Mouse (Mus musculus): Measurements from ENCODE around the gene Dntt.

Gene Dntt

DNA sequence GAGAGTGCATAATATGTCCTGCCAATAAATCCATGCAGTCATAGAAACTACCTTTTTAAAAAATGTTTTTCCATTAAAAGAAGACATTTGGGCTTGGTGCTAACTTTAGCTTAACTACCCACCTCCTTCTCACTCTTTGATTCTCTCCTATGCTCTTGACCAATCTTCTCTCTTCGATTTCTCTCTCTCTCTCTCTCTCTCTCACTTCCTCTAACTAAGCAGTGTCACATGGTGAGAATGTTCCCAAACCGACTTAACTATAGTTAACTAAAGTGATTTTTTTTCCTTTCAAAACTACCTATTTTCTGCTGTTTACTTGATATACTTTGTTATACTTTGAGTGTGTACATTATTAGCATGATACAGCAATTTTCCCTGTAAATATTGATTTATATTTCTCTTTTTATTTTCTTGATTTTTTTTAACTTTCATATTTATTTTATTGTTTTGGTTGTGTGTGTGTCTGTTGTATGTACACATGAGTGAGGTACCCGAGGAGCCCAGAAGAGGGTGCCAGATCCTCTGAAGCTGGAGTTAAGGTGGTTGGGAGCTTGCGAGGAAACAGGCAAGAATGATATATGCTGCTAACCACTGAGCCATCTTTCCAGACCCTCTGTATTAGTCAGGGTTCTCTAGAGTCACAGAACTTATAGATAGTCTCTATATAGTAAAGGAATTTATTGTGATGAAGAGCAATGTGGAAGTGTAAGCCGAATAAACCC, 20.2 kb upstream of the Dntt start:
- in situ Hi-C loops (cut with MboI, MseI) = loop anchor here (5.0 kb wide), 1 partner anchor 257 kb away; no protein-coding TSS in a partner anchor

DNA sequence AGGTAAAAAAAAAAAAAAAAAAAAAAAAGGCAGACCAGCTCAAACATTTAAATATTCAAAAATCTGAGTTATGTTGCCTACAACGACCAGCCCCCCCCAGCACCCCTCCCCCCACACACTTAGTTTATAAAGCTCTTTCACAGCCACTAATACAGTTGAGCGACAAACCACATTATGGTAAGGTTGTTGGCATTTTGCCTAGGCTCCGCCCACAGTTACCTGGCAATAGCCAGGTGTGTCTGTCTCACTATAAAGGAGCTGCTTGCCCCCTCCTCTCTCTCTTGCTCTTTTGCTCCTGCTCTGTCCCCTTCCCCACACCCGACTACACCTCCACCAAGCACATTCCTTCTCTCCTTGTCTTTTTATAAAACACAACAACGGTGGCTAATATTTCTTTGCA, 17.4 kb upstream of the Dntt start:
- in situ Hi-C loops (cut with MboI, MseI) = no loop called here

DNA sequence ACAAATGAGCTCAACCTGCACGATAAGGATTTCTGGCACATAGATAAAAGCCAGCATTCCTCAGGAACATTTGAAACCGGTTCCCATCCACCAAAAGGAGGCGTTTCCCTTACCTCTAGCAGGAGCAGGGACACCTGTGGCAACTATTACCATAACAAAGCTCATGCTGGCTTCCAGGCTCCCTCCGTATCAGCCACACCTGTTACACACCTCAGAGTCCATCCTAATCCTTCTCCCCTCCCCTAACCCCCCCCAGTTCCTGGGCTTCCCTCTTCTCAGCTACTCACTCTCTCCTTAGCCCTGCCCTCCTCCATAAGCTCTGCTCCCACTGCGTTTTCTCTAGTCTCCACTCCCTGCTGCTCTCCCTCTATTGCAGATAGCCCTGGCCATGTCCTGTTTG, 15.5 kb upstream of the Dntt start:
- in situ Hi-C loops (cut with MboI, MseI) = no loop called here

DNA sequence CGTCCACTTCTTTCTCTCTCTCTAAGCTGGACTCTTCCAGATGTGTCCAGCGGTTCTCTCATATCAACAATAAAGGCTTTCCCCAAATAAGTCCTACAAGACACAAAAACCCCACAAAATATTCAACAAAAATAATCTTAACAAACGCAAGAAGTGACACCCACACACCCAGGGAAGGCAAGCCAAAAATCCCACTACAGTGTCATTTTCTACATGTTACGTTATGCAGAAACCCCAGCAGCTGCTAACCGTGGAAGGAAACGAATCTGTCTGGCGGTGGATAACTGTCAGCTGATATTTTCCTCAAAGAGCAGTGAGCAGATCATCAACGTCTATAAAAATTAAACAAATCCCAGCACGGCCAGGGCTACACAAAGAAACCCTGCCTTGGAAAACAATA, 15.1 kb upstream of the Dntt start:
- in situ Hi-C loops (cut with MboI, MseI) = no loop called here

DNA sequence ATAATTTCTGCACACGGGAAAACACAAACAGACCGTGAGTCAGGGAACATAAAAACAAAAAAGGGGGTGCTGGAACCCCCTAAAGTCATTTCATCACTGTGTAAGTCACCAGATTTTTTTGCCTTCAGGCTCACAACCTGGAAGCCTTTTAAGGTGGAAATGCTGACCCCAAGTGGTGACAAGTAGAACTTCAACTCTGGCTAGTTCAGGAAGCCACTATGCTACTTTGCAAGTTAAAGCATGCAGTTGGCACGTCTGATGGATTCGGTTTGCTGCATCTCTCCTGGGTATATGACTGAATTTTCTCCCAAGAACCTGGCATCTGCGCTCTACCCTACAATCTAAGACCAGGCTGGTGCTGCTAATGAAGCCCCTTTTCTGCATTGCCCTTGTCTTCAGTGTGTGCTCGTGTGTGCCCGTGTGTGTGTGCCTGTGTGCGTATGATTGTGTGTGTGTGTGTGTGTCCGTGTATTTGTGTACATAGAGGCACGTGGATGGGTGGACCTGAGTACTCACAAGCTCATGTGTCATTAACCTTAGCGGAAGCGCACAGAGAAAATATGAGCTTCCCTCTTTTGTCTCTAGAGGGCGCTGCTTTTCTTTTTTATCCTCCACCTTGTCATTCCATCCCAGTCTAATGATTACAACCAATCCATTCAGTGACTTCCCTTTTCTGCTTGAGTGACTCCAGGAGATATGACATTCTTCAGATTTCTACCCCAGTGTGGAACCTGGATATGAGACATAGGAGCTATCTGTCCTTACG, 12.9 kb upstream of the Dntt start:
- in situ Hi-C loops (cut with MboI, MseI) = no loop called here

DNA sequence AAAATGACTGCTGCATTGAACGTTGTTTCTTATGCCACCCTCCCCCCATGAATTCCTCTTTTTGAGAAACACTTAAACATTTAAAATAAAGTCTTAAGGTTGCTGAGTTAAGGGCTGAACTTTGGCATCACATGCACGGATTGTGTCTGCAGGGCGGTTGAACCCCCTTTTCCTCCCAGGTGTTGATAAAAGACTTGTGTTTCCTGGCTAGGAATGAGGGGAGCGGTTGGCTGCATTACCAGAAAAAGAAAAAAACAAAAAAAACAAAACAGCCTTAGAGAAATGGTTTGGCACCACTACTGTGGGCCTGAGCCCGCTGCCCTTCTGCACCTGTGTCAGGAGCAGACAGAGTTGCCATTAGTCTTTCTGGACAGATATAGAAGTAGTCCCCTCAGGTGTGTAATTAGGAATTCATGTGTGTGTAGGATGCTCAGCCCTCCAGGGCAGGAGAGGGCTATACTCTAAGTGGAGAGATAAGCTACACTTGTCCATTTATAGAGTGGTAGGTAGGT, 9.9 kb upstream of the Dntt start:
- in situ Hi-C loops (cut with MboI, MseI) = no loop called here

DNA sequence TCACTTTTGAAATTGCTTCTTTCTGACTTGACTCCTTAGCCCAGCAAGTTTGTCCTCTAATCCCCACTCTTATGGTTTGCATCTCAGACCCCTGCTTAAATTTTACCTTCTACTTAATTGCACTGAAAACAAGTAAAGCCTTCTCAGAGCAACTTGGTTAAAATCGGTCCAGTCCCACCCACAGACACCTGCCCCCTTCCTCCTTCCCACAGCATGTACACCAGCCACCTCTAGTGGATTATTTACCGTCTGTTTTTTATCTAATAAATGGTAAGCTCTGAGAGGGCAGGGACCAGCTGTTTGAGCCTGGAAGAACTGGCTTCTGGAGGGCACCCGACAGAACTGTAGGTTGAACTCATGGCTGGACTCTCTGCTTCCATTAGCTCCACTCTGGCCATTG, 8.5 kb upstream of the Dntt start:
- in situ Hi-C loops (cut with MboI, MseI) = no loop called here

DNA sequence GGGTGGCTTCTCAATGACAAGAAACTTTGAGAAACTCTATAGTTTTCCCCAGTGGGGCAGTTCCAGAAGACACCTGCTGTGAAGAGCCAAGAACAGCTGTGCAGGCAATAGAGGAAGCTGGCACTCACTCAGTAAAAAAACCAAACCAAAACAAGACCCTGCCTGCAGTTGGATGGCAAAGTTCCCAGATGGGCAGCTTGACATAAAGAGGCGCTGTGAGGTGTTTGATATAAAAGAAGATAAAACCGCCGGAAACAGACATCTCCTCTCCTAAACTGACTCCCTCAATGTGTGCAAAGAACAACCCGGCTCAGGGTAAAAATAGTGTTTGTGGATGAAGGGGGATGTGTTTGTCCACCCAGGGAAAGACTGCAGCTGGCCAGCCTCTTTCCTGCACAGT, 6.8 kb upstream of the Dntt start:
- in situ Hi-C loops (cut with MboI, MseI) = no loop called here

DNA sequence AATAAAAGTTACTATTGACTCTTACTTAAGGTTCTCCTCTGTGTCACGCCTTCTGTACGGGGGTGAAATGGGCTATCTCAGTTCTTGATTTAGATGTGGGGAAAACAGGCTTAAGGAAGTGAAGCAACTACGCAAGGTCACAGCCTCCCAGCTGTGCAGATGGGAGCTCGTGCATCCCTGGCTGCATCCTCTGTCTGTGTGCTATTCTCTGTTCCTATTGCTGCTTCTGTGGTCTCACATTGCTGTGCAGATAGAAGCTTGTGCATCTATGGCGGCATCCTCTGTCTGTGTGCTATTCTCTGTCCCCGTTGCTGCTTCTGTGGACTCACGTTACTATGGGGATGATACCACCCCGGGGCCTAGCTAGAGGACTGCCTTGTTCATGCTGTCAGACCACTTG, 2.5 kb upstream of the Dntt start:
- in situ Hi-C loops (cut with MboI, MseI) = no loop called here

DNA sequence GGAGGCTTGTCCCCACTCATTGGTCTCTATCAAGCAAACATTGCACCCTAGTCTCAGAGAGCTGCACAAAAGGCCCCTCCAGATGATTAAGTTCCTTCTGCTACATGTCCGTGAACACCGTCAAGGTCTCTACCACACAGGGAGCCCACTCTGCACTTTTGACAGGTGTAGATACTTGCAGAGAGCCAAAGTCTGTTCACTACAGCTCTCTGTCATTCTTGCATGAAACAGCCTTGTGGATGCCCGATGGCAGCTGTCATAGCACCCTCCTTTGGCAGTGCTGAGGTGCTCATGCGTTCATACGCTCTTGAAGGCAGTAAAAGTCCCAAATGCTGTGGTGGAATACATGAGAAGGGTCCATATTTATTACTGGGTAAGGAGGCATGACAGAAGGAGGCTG, 2.1 kb upstream of the Dntt start:
- in situ Hi-C loops (cut with MboI, MseI) = no loop called here

DNA sequence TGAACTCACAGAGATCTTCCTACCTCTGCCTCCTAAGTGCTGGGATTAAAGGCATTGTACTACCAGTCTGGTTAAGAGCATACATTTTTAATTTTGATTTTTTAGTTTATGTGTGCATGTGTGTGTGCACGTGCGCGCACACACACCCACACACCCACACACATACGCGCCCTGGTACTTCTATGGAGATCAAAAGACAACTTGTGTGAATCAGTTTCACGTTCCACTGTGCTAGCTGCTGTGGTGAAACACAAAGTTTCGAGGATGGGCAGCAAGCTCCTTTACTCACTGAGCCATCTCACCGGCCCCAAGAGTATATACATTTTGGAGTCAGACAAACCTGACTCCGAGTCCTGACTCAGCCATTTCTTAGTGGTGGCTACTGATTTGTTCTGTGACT, 1.5 kb upstream of the Dntt start:
- in situ Hi-C loops (cut with MboI, MseI) = no loop called here

DNA sequence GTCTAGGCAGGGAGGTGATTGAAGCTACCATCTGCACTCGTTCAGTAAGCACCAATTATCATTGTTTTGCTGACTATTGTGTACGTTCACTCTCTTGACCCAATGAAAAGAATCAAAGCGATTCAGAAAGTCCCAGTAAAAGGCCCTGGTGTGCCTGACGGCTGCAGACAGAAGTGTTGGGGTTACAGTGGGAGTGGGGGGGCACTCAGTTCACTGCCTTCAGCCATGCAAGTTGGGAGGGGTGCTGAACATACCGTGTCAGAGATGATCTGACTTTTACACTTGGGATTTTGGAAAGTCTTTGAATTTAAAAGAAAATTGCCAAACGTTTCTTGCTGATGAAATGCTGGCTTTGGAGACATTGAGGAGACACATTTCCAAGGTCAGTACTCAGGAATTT, 1.1 kb downstream of the Dntt start:
- in situ Hi-C loops (cut with MboI, MseI) = no loop called here

DNA sequence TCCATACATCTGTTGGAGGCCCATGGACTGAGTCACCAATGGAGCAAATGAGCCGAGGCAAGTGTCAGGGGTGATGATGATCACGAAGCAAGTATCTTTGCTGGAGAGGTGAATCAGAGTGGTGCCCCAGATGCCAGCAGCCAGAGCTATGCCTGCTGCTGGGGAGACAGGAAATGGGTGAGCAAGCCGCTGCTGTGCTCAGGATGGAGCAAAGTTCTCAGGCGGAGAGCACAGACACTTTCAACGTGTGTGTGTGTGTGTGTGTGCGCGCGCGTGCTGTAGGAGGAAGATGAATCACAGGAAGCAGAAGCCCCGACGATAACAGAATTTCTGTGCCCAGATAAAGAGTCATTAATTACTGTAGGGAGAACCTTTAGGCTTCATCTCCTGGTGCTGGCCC, 1.9 kb downstream of the Dntt start:
- in situ Hi-C loops (cut with MboI, MseI) = no loop called here

DNA sequence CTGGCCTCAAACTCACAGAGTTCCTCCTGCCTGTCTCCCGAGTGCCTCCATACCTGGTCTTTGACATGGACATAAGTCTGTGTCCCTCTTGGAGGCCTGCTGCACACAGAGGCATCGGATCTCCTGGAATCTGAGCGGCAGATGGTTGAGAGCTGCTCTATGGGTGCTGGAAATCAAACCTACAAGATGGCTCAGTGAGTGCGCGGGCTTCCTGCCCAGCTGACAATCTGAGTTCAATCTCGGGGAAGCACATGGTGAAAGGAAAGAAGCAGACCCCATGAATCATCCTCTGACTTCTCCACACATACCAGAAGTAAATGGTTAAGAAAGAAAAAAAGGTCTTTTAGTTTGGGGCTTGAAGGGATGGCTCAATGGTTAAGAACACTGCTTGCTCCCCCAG, 2.8 kb downstream of the Dntt start:
- in situ Hi-C loops (cut with MboI, MseI) = no loop called here

DNA sequence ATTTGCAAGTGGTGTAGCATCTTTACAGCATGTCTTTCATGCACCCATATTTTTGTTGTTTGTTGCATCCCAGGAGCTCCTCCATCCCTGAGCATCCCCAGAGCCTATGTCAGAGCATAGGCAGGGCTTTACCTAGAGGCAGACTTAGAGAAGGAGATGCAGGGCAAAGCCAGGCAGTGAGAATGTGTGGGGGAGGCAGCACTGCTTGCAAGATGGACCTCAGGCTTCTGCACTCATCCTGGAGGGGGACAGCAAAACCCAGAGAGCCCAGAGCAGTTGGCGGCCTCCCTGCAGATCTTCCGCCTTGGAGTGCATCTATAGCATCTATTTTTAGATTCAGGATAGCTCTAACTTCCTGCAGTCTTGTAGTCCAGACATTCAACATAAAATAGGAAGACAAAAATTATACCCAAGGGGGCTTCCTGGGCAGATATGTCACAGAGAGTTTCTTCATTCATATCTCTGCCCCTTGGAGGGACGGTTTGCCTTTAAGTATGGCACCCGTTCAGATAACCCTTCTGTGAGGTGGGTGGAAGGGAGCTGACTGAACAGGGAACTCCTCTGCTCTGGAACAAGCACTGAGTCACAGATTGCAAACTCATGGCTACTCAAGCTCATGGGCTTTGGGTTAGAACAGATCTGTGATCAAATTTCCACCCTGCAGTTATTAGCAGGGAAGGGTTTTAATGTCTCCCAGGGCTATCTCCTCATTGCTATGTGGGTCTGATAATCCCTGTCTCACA, 6.9 kb downstream of the Dntt start:
- in situ Hi-C loops (cut with MboI, MseI) = no loop called here

DNA sequence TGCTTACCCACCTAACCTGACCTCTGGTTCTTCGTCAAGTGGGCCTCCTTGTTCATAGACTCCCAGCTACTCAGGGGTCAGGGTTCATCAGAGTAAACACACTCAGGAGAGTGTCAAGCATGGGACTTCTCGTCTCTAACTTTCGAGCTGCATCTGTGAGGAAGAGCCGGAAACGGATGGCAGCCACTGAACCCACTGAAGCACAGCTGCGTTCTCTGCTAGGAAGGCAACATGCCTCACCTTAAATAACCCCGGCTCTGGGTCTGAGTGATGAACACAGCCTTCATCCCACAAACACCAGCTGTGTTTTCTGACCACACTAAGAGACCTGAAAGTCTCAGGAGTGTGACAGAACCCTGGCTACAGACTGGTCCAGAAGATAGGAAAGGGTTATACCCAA, 10.0 kb downstream of the Dntt start:
- in situ Hi-C loops (cut with MboI, MseI) = no loop called here

DNA sequence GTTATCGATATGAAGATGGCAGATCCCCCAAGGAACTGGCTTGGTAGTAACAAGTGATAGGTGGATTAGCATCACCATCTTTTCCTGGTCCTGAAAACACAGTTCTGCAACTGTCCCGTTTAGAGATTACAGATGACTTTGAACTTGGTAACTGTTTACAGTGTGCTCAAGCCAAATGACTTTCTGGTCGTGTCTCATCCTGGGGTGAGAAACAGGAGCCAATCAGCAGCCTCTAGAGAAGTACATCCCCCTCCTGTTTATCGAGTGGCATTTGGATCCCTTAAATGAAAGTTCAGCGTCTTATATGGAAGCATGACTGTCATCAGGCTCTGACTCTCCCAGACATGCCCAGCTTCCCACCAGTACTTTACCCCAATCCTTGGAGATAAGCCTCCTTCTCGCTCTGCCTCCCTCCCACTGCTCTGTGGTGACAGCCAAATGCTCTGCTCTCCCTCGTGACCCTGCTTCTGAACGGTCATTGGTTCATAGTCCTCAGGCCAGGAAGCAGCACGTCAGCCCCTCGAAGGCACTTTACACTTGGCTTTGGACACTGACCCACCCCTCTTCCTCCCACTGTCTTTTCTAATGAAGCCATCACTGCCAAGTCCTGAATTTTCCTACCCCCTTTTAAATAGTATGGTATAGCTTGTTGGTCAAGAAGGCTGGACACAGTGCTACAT, 16.2 kb downstream of the Dntt start:
- in situ Hi-C loops (cut with MboI, MseI) = loop anchor here (10.0 kb wide), 1 partner anchor 1560 kb away; no protein-coding TSS in a partner anchor

DNA sequence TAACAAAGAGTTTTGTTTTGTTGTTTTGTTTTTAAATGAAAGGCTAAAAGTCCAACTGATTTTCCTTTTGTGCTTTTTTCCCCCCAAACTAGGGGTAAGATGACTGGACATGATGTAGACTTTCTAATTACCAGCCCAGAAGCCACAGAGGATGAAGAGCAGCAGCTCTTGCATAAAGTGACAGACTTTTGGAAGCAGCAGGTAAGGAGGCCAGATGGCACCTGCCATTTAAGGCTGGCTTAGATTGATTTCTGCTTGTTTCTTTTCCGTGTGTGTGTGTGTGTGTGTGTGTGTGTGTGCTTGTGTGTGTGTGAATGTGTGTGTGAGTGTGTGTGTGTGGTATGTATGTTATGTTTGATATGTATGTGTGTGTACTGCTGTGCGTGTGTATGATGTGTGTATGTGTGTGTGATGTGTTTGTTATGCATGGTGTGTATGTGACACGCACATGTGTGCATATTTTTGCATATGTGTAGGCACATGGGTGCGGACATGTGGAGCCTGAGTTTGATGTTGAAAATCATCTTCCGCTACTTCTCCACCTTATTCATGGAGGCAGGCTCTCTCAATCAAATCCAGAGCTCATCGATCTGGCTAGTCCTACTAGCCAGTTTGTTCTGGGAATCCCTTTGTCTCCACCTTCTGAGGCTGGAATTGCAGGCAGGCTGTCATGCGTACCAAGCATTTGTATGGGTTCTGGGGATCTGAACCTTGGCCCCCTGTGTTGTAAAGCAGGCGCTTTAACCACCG, 18.5 kb downstream of the Dntt start:
- in situ Hi-C loops (cut with MboI, MseI) = loop anchor here (10.0 kb wide), 1 partner anchor 1557 kb away; no protein-coding TSS in a partner anchor

DNA sequence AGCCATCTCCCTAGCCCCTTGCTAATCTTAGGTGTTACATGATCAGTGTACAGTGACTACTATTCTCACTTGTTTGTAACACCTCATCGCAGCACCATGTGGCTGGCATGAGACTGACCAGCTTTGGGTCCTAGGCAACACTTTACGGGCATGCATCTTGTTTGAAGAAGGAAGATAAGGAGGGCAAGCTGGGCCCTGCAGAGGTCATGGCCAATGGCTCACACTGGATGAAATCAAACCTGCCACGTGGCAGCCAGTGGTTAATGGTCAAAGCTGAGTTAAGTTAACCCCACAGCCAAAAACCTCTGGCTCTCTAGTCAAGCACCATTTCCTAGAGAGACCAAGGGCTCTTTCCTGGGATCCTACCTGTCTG, 19.1 kb downstream of the Dntt start:
- in situ Hi-C loops (cut with MboI, MseI) = loop anchor here (10.0 kb wide), 1 partner anchor 1557 kb away; no protein-coding TSS in a partner anchor

DNA sequence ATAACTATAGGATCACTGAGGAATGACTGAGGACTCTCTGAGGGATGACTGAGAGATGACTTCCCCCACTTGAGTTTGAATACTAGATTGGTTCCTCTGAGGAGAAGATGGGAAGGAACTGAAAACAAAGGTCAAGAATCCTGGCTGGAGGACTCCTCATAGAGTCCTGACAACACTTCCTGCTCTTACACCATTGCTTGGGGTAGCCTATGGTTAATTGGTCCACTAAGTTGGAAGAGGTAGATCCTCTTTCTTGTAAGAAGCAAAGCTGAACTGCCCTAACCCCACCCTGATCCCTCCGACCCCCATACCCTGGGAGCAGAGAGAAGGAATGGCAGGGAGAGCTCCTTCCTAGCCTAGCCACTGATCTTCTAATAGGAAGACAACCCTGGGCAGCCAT, 22.6 kb downstream of the Dntt start:
- in situ Hi-C loops (cut with MboI, MseI) = no loop called here

DNA sequence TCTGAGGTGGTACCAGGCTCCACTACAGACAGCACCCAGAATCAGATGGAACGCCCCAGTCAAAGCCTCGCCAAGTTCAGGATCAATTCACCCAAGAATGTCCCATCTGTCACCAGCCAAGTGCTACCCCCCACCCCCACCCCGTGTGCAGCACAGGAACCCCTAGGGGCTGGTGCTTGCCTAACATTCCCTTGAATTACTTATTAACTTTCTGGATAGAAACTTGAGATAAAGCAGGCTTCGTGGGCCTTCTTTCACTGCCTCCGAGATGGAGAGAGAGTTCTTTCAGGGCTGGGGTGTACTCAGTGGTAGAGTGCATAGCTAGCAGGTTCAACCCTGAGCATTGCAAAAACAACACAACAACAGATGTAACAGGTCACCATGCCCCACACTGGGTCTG, 23.2 kb downstream of the Dntt start:
- in situ Hi-C loops (cut with MboI, MseI) = no loop called here

All from T-helper 1 cell (primary cell).